Mouse (Mus musculus): ENCODE results near the gene Dleu7.

GRCm38 (mm10) chr14:62248796-62249195 lies 44.1 kb downstream of the Dleu7 start:
- no peak for TF ChIP-seq CTCF (IDR thresholded peaks at IDR 0.05; ENCODE audit: borderline replicate concordance, insufficient read depth, low read length)
- no peak for TF ChIP-seq POLR2A (IDR thresholded peaks at IDR 0.05; ENCODE audit: low read depth, low read length)
